Mouse (Mus musculus): Measurements from ENCODE around the gene S1pr5. TPM values are rescaled to one million over a fixed set of nuclear protein-coding genes. Genes with fewer than 3 reads are reported as not detected.
"Not testable (repeated sequence)": the region's sequence is repeated elsewhere in the genome, so short reads cannot be mapped to it uniquely, and the experiment has no call there.

Gene S1pr5
- total RNA-seq, 2 experiments from 2014 or later, result 0.15 to 0.33 TPM

DNA sequence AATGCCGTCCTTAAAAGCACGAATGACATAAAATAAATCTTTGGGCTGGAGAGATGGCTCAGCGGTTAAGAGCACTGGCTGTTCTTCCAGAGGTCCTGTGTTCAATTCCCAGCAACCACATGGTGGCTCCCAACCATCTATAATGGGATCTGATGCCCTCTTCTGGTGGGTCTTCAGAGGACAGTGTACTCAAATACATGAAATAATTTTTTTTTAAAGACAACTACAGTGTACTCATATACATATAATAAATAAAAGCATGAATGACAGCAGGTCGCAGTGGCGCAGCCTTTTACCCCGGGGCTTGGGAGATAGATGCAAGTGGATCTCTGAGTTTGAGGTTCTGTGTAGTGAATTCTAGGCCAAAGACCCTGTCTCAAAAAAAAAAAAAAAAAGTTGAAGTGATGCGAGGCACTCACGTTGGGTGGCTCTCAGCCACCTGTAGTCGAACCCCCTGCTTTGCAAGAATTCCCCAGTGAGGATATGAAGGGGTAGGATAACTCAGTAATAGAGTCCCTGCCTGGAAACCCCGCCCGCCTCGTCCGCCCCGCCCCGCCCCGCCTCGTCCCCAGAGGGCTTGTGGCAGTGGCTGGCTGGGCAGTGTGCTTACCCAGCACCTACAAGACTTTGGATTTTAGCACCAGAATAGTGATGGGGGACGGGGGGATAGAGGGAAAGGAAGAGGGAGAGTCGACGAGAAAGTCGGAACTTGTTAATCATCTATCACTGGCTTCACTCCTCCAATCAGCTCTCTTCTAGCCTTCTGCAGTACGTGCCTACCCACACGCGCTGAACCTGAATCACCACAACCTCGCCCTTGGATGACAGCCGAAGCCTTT, 23.4 kb downstream of the S1pr5 start:
- TF ChIP-seq CTCF (IDR thresholded peaks at IDR 0.05), result no peak
- H3K27ac ChIP-seq, result no peak overlapping the region
- peak overlapping the region; percentile 68 for H3K4me3 ChIP-seq
- intact Hi-C loops (cut with DNase I), result loop anchor here (5.0 kb wide), 1 partner anchor 188 kb away; the partner anchor contains the start of gene Qtrt1
- no peak for DNase-seq

DNA sequence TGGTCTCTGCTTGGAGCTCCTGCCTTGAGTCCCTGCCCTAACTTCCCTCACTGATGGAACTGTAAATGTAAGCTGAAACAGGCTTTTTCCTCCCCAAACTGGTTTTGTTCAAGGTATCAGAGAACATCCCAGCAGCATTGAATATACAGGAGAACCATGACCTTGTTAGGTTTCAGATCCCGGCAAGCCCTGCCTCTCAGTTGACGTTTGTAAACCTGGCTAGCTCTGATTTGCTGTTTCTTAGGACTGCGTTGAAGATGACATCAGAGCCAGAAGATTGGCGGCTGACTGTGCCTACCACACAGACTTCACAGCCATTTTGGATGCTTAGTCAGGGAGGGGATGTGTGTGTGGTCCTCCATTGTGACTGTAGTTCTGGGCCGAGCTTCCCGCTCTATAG, 24.3 kb downstream of the S1pr5 start:
- Histone ChIP-seq H3K4me3 (no peak overlapping the region), H3K27ac (no peak overlapping the region)
- no peak for DNase-seq
- TF ChIP-seq CTCF (IDR thresholded peaks at IDR 0.05), result no peak
- intact Hi-C loops (cut with DNase I), result loop anchor here (5.0 kb wide), 1 partner anchor 188 kb away; the partner anchor contains the start of gene Qtrt1

DNA sequence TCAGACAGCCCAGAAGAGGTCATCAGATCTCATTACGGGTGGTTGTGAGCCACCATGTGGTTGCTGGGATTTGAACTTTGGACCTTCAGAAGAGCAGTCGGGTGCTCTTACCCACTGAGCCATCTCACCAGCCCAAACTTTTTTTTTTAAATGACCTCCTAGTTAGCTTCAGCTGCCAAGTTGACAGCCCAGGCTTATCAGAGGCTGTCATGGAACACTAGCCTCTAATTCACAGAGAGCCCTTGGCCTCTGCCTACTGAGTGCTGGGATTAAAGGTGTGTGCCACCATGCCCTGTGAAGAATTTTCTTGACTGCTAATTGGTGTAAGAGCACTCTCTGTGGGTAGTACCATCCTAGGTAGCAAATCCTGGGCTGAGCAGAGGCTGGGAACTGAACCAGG, 24.8 kb downstream of the S1pr5 start:
- not testable (repeated sequence) for DNase-seq, H3K4me3 ChIP-seq, H3K27ac ChIP-seq
- intact Hi-C loops (cut with DNase I), result loop anchor here (5.0 kb wide), 1 partner anchor 189 kb away; the partner anchor contains the start of gene Qtrt1

DNA sequence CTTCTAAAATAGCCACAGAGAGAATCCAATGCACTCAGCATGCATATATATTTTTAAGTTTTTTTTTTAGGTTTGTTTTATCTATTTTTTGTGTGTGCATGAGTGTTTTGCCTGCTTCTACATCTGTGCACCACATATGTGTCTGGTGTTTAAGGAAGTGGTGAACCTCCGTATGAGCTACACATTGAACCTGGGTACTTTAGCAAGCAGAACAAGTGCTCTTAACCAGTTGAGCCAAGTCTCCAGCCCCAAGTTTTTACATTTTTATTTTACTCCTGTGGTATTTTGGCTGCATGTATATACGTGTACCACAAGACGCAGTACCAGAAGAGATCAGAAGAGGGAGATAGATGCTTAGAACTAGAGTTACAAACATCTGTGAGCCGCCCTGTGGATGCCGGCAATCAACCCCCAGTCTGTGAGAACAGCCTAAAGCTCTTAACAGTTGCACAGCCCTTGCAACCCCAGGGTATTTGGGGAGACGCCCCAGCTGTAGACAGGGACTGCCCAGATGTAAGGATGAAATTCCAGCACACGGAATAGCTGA, 26.8 kb downstream of the S1pr5 start:
- intact Hi-C loops (cut with DNase I), result loop anchor here (2.0 to 5.0 kb wide), 3 partner anchors 37 to 191 kb away; partner anchors contain the start of genes Cdc37 and Qtrt1
- Histone ChIP-seq H3K4me3 (peak overlapping the region; percentile 67), H3K27ac (peak overlapping the region; percentile 87)
- TF ChIP-seq CTCF (IDR thresholded peaks at IDR 0.05), result peak; percentile 65
- no peak for DNase-seq

DNA sequence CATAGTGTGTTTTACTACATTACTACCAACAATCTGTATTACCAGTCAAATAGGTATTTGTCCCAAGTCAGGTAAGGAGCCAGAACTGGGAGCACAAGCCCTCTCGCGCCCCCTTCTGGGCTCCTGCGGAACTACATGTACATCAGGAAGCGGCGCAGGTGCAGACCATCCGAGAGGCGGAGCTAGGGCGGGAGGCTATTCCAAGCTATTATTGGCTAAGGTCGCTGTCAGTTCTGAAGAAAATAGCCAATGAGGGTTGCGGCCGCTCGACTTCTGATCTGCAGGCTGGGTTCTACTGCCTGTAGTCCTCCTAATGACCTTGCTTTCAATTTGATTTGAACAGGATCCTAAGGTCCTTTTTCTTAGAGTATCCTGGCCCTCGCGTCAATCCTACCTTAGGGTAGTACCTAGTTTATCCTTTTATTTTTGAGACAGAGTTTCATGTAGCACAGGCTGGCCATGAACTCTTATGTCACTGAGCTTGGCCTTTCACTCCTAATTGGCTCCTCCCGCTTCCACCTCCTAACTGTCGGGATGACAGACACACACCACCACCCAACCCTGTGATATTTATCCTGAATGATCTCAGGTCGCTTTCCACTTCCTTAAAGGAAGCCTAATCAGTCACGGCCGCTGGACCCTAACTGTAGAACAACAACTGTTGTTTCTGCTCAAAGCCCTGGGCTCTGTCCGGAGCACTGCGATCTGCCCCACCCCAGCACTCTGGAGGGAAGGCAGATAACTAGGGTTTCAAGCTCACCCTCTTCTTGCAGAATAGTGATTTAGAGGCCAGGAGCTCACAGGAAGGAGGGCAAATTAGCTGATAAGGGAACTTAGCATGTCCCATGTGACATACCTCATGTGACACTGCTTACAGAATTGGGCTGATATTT, 27.5 kb downstream of the S1pr5 start:
- no peak; the same call in 1 of the 2 replicates for TF ChIP-seq CTCF (IDR thresholded peaks at IDR 0.05)
- DNase-seq, result peak; percentile 93
- H3K4me3 ChIP-seq, result peak overlapping the region; percentile 67
- intact Hi-C loops (cut with DNase I), result loop anchor here (2.0 to 5.0 kb wide), 3 partner anchors 36 to 192 kb away; partner anchors contain the start of genes Cdc37 and Qtrt1
- H3K27ac ChIP-seq, result peak overlapping the region; percentile 87

DNA sequence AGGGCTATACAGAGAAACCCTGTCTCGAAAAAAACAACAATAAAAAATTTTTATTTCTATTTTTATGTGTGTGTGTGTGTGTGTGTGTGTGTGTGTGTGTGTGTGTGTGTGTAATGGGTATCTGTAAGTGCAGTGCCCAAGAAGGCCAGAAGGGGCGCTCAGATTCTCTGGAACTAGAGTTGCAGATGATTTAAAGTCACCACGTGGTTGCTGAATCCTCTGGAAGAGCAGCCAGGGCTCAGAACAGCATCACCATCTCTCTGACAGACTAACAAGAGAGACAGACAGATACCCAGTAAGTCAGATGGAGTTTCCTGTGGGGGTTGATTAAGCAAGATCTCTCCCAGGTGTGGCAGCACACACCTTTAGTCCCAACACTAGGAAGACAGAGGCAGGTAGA, 28.4 kb downstream of the S1pr5 start:
- intact Hi-C loops (cut with DNase I), result loop anchor here (2.0 to 5.0 kb wide), 3 partner anchors 35 to 192 kb away; partner anchors contain the start of genes Cdc37 and Qtrt1
- TF ChIP-seq CTCF (IDR thresholded peaks at IDR 0.05), result no peak
- no peak overlapping the region; the same call in 1 of the 2 replicates for H3K27ac ChIP-seq
- H3K4me3 ChIP-seq, result no peak overlapping the region
- no peak for DNase-seq

DNA sequence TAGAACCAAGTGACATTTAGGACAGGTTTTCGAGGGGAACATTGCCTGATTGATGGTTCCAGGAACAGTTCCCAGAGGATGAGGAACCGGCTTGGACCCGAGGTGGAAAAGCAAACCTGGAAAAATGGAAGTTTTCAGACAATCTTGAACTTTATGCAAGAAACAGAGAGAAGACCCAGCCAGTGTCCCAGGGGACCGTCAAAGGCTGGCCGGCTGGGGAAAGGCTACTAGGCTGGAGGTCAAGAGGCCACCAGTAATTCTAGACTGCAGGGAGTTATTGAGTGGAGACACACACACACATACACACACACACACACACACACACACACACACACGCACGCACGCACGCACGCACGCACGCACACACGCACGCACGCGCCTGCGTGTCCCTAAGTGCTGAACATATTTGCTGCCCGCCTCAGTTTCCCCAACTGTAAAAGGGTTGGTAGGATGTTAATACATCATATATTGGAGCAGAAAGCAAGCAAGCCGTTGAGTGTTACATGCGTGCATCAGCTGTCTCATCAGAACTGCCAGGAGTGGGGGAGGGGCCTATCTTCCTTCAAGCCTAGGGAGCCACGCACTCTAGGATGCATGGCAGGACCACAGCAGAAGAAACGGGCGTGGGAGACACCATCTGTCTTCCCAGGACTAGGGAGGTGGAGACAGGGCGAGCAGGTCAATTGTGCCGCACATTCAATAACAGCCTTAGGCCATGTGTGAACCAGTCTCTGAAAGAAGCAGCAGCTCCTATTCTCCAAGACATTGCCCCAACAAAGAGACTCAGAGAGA, 32.0 kb downstream of the S1pr5 start:
- no peak for TF ChIP-seq CTCF (IDR thresholded peaks at IDR 0.05)
- intact Hi-C loops (cut with DNase I), result no loop called here
- Histone ChIP-seq H3K4me3 (no peak overlapping the region), H3K27ac (no peak overlapping the region)
- DNase-seq, result no peak

DNA sequence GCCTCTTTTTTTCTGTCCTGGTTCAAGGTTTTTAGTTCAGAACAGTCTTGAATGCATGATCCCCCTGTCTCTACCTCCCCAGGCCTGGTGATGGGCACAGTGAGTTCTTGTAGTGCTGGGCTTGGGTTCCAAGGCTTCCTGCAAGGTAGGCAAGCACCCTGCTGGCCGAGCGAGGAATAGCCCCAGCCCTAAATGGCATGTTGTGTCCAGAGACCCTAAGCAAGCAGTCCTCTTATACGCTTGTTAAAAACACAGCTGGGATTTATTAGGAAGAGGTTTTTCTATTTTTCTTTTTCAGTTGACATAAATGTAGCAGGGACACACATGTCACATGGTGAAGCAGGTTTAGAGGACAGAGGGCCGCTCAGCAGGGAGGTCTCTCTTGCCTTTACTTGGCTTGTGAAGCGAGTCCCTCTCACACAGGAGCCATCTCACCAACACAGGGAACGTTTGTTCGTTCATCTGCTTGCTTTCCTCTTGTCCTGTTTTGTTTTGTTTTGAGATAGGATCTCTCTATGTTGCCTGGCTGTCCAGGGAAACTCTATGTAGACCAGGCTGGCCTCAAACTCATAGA, 34.5 kb downstream of the S1pr5 start:
- intact Hi-C loops (cut with DNase I), result no loop called here
- no peak for DNase-seq
- Histone ChIP-seq H3K4me3 (no peak overlapping the region), H3K27ac (no peak overlapping the region)
- peak; percentile 43 for TF ChIP-seq CTCF (IDR thresholded peaks at IDR 0.05)

DNA sequence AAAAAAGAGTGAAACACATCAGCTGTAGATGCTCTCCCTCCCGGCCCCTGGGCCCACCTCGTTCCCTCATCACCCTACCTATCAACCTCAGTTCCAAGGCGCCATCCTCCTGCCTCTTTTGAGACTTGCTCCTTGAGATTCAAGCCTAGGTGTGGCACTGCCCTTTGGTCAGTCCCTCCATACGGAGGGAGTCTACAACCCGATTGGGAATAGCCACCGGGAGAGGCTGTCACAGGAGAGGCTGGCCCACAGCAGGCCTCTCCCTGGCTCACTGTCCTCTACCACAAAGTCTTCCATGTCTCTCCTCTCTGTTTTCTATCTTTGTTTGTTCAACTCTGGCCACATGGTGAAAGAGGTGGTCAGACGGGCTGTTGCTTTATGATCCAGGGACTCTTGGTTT, 36.6 kb downstream of the S1pr5 start:
- Histone ChIP-seq H3K4me3 (no peak overlapping the region), H3K27ac (no peak overlapping the region)
- no peak for DNase-seq
- intact Hi-C loops (cut with DNase I), result no loop called here
- no peak for TF ChIP-seq CTCF (IDR thresholded peaks at IDR 0.05)

DNA sequence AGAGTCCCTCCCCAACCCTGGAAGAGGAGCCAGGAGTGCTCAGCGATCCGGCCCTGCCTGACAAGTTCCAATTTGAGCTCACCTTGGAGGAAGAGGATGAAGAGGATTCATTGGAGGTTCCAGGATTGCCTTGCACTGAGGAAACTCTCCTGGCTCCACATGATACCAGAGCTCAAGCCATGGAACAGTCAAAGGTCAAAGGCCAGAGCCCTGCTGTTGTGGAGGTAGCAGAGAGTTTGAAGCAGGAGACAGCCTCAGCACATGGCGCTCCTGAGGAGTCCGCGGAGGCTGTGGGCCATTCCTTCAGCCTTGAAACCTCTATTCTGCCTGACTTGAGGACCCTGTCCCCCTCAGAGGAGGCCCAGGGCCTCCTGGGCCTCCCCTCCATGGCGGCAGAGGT, 37.4 kb downstream of the S1pr5 start:
- intact Hi-C loops (cut with DNase I), result no loop called here
- no peak for DNase-seq
- no peak for TF ChIP-seq CTCF (IDR thresholded peaks at IDR 0.05)
- H3K27ac ChIP-seq, result no peak overlapping the region
- H3K4me3 ChIP-seq, result no peak overlapping the region

DNA sequence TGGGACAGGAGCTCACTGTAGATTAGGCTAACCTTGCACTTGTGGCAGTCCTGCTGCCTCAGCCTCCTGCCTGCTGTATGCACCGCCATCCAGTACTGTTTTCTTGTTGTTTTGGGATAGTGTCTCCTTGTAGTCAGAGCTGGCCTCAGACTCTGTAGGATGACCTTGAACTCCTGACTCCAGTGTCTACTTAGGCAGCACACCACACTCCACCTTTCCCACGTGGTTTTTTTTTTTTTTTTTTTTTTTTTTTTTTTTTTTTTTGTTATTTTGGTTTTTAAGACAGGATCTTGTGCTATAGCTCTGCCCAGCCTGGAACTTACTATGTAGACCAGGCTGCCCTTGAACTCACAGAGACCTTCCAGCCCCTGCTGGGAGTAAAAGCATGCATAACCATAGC, 39.6 kb downstream of the S1pr5 start:
- H3K27ac ChIP-seq, result no peak overlapping the region
- no peak for DNase-seq
- intact Hi-C loops (cut with DNase I), result no loop called here
- H3K4me3 ChIP-seq, result no peak overlapping the region
- TF ChIP-seq CTCF (IDR thresholded peaks at IDR 0.05), result no peak

Data from gastrocnemius, adult 2 months (tissue).